Comparison of ENCODE assay signal across 8 mouse cellular contexts in genomic region chr9:62980777-62981202, GRCm38 (mm10). TPM values are rescaled to one million over a fixed set of nuclear protein-coding genes. Genes with fewer than 3 reads are reported as not detected.
DNase-seq lines count a peak whose midpoint lies in the region; ATAC-seq and TF ChIP-seq lines count a peak whose summit lies in the region.

No protein-coding gene starts in this region.

- TF ChIP-seq EP300 in MEL (IDR thresholded peaks at IDR 0.05; ENCODE audit: low read depth in 1 of 2, low read length in 2 of 2): peak in 1 of 2 experiments; percentile 54; a peak in 2 of 4 replicates

- ATAC-seq in forebrain, postnatal 0 days: peak; percentile 98
- ATAC-seq in lung, embryonic 15.5 days (ENCODE audit: borderline replicate concordance, extremely low read depth, low FRiP score, low TSS enrichment): peak; percentile 97

- DNase-seq in MEL (ENCODE audit: low read depth, low spot score): peak; percentile 96
- peak; percentile 96 for DNase-seq in cerebellum, adult 2 months
- DNase-seq in forebrain, postnatal 0 days: peak; percentile 98
- DNase-seq in heart, postnatal 4 days: peak; percentile 99
- DNase-seq in layer of hippocampus, adult 8-10 months (ENCODE audit: low spot score in 2 of 2): peak; percentile 93 to 96
- DNase-seq in ovary, adult 18-20 months (ENCODE audit: low spot score): peak; percentile 94
- peak; percentile 97 for DNase-seq in thymus, postnatal 0 days (ENCODE audit: low spot score)

- peaks cover 0 to 16% of the 10 kb centered on the region in 2 experiments; a peak in 3 of 4 replicates for H3K4me1 ChIP-seq in MEL (ENCODE audit: control insufficient read depth in 1 of 2, insufficient read depth in 2 of 2, low read length in 2 of 2)
- no peaks in the 10 kb centered on the region; the same call in 1 of the 2 replicates for H3K4me1 ChIP-seq in cerebellum, adult 2 months (ENCODE audit: control insufficient read depth, insufficient read depth, low read length)
- no peaks in the 10 kb centered on the region for H3K4me1 ChIP-seq in forebrain, postnatal 0 days (ENCODE audit: insufficient read depth)
- H3K4me1 ChIP-seq in lung, embryonic 15.5 days: peaks cover 16% of the 10 kb centered on the region; the same call in 1 of the 2 replicates

- no peak for TF ChIP-seq RAD21 in MEL (IDR thresholded peaks at IDR 0.05; ENCODE audit: low read depth, low read length)

- TF ChIP-seq CTCF in MEL (IDR thresholded peaks at IDR 0.05 in 2 of 3, conservative IDR thresholded peaks at IDR 0.05 in 1 of 3; ENCODE audit: control insufficient read depth in 1 of 3, insufficient read depth in 1 of 3, low read depth in 2 of 3, low read length in 3 of 3, poor library complexity in 1 of 3, severe bottlenecking in 1 of 3): no peak
- TF ChIP-seq CTCF in cerebellum, adult 2 months (IDR thresholded peaks at IDR 0.05; ENCODE audit: borderline replicate concordance, insufficient read depth, low read depth, low read length): no peak
- no peak; the same call in 1 of the 2 replicates for TF ChIP-seq CTCF in forebrain, postnatal 0 days (IDR thresholded peaks at IDR 0.05; ENCODE audit: low read depth)

- H3K9ac ChIP-seq in MEL (ENCODE audit: control insufficient read depth, low read depth, low read length, poor library complexity, severe bottlenecking): peak overlapping the region; percentile 97
- peak overlapping the region; percentile 79 for H3K9ac ChIP-seq in forebrain, postnatal 0 days
- H3K9ac ChIP-seq in lung, embryonic 15.5 days: peak overlapping the region; percentile 98

- WGBS in cerebellum, adult 2 months: under 1% methylated on average over 38 of the region's 38 CpGs
- WGBS in forebrain, postnatal 0 days: 3% methylated on average over 38 of the region's 38 CpGs
- WGBS in lung, embryonic 15.5 days: under 1% methylated on average over 38 of the region's 38 CpGs

- H3K27me3 ChIP-seq in MEL (ENCODE audit: control insufficient read depth in 1 of 2, insufficient read depth in 2 of 2, low read length in 2 of 2): no peaks in the 10 kb centered on the region
- no peaks in the 10 kb centered on the region for H3K27me3 ChIP-seq in cerebellum, adult 2 months (ENCODE audit: control insufficient read depth, insufficient read depth, low read length)
- H3K27me3 ChIP-seq in forebrain, postnatal 0 days (ENCODE audit: insufficient read depth, low read length): no peaks in the 10 kb centered on the region
- H3K27me3 ChIP-seq in lung, embryonic 15.5 days: no peaks in the 10 kb centered on the region

- H3K79me2 ChIP-seq in MEL (ENCODE audit: control insufficient read depth, insufficient read depth, low read length, poor library complexity): peaks cover 33% of the 10 kb centered on the region

- TF ChIP-seq POLR2A in MEL (IDR thresholded peaks at IDR 0.05; ENCODE audit: control insufficient read depth in 1 of 2, insufficient read depth in 1 of 2, low read depth in 1 of 2, low read length in 2 of 2, poor library complexity in 1 of 2): peak; percentile 74 to 90; a peak in 2 of 4 replicates
- peak; percentile 89; the same call in 1 of the 2 replicates for TF ChIP-seq POLR2A in cerebellum, adult 2 months (IDR thresholded peaks at IDR 0.05; ENCODE audit: borderline replicate concordance, insufficient read depth, low read length)

- H3K27ac ChIP-seq in MEL (ENCODE audit: control insufficient read depth, low read depth, low read length): peak overlapping the region; percentile 84
- H3K27ac ChIP-seq in cerebellum, adult 2 months (ENCODE audit: insufficient read depth, low read length): no peak overlapping the region
- H3K27ac ChIP-seq in forebrain, postnatal 0 days (ENCODE audit: low read depth, low read length): peak overlapping the region; percentile 90
- peak overlapping the region; percentile 99 for H3K27ac ChIP-seq in lung, embryonic 15.5 days

- H3K4me2 ChIP-seq in forebrain, postnatal 0 days (ENCODE audit: low read depth): peak overlapping the region; percentile 61
- H3K4me2 ChIP-seq in lung, embryonic 15.5 days: peak overlapping the region; percentile 90

- peak overlapping the region; percentile 94 to 97 for H3K4me3 ChIP-seq in MEL (ENCODE audit: control insufficient read depth in 1 of 2, insufficient read depth in 1 of 2, low read depth in 2 of 2, low read length in 2 of 2)
- H3K4me3 ChIP-seq in cerebellum, adult 2 months (replicated peaks; ENCODE audit: insufficient read depth, low read depth, low read length): peak overlapping the region; percentile 70
- peak overlapping the region; percentile 97 for H3K4me3 ChIP-seq in forebrain, postnatal 0 days (ENCODE audit: low read depth, low read length)
- peak overlapping the region; percentile 100 for H3K4me3 ChIP-seq in lung, embryonic 15.5 days

- no peaks in the 10 kb centered on the region for H3K9me3 ChIP-seq in MEL (replicated peaks; ENCODE audit: insufficient read depth, low read length)
- H3K9me3 ChIP-seq in forebrain, postnatal 0 days (ENCODE audit: low read length): no peaks in the 10 kb centered on the region
- no peaks in the 10 kb centered on the region for H3K9me3 ChIP-seq in lung, embryonic 15.5 days

- peaks cover 0 to 26% of the 10 kb centered on the region in 2 experiments; a peak in 3 of 4 replicates for H3K36me3 ChIP-seq in MEL (ENCODE audit: control insufficient read depth in 1 of 2, insufficient read depth in 2 of 2, low read length in 2 of 2)
- H3K36me3 ChIP-seq in forebrain, postnatal 0 days (ENCODE audit: insufficient read depth): no peaks in the 10 kb centered on the region
- H3K36me3 ChIP-seq in lung, embryonic 15.5 days: no peaks in the 10 kb centered on the region

TF ChIP-seq in MEL, 35 proteins besides CTCF, POLR2A, EP300 and RAD21:
- TF ChIP-seq ZC3H11A (IDR thresholded peaks at IDR 0.05; ENCODE audit: low read depth, low read length): no peak
- TF ChIP-seq USF1 (IDR thresholded peaks at IDR 0.05; ENCODE audit: low read depth, low read length): no peak
- TF ChIP-seq CHD2 (IDR thresholded peaks at IDR 0.05; ENCODE audit: low read length): peak; percentile 25; the same call in 1 of the 2 replicates
- TF ChIP-seq MAZ (IDR thresholded peaks at IDR 0.05; ENCODE audit: low read depth, low read length): peak; percentile 83; the same call in 1 of the 2 replicates
- peak; percentile 81; the same call in 1 of the 2 replicates for TF ChIP-seq SIN3A (IDR thresholded peaks at IDR 0.05; ENCODE audit: low read length)
- TF ChIP-seq MXI1 (IDR thresholded peaks at IDR 0.05; ENCODE audit: low read depth, low read length): peak; percentile 59
- peak; percentile 79 for TF ChIP-seq ZMIZ1 (IDR thresholded peaks at IDR 0.05; ENCODE audit: low read depth, low read length)
- peak; percentile 89; the same call in 1 of the 2 replicates for TF ChIP-seq E2F4 (IDR thresholded peaks at IDR 0.05; ENCODE audit: borderline replicate concordance, low read depth, low read length)
- no peak for TF ChIP-seq ZNF384 (IDR thresholded peaks at IDR 0.05; ENCODE audit: low read depth, low read length)
- peak; percentile 90 for TF ChIP-seq NELFE (IDR thresholded peaks at IDR 0.05; ENCODE audit: low read depth, low read length)
- peak; percentile 71 for TF ChIP-seq ELF1 (IDR thresholded peaks at IDR 0.05; ENCODE audit: low read depth, low read length)
- TF ChIP-seq POLR2AphosphoS2 (IDR thresholded peaks at IDR 0.05; ENCODE audit: low read length): peak; percentile 81
- no peak; the same call in 1 of the 2 replicates for TF ChIP-seq ETS1 (IDR thresholded peaks at IDR 0.05; ENCODE audit: low read depth, low read length)
- peak; percentile 58 for TF ChIP-seq MYB (IDR thresholded peaks at IDR 0.05; ENCODE audit: low read depth, low read length)
- peak; percentile 52; the same call in 1 of the 2 replicates for TF ChIP-seq TBP (IDR thresholded peaks at IDR 0.05; ENCODE audit: low read depth, low read length)
- peak; percentile 80 for TF ChIP-seq NRF1 (IDR thresholded peaks at IDR 0.05; ENCODE audit: insufficient read depth, low read depth, low read length, poor library complexity, severe bottlenecking)
- TF ChIP-seq HCFC1 (IDR thresholded peaks at IDR 0.05; ENCODE audit: low read depth, low read length): peak; percentile 69
- TF ChIP-seq TCF12 (IDR thresholded peaks at IDR 0.05; ENCODE audit: low read depth, low read length): peak; percentile 54; the same call in 1 of the 2 replicates

RNA-seq across cellular contexts. Expression of gene Pias1, which starts 6.9 kb away (rescaled TPM):
- 7.7 and 8.8 TPM in 2 replicates for total RNA-seq in MEL (2012; rRNA removed)
- 10 to 100 TPM in 1 of 2 experiments, not detected in 1; 21.5 TPM for polyA plus RNA-seq in MEL (2012; ENCODE audit: insufficient read depth in 1 of 2, insufficient read length in 2 of 2, low read depth in 1 of 2, low replicate concordance in 2 of 2, missing spikeins in 1 of 2)
- 26.8 and 28.5 TPM in 2 replicates for polyA plus RNA-seq in cerebellum, adult 2 months (2012; rRNA removed)
- 21.2 and 36.2 TPM in 2 replicates for total RNA-seq in forebrain, postnatal 0 days (2014; rRNA removed)
- 35.2 and 50.2 TPM in 2 replicates for polyA plus RNA-seq in forebrain, postnatal 0 days (2015; fragmentation: Nextera tagmentation; extraction: Ambion mirVana)
- 10 to 100 TPM; 26.3 to 30.5 TPM for total RNA-seq in heart, postnatal 4 days (2021)
- total RNA-seq in layer of hippocampus, adult 8-10 months (2022): 10 to 100 TPM; 61.6 to 75.9 (median 74.3) TPM
- polyA plus RNA-seq in lung, embryonic 15.5 days (2015; fragmentation: Nextera tagmentation; extraction: Ambion mirVana): 62.3 and 75.1 TPM in 2 replicates
- 53.0 and 57.8 TPM in 2 replicates for polyA plus RNA-seq in thymus, postnatal 0 days (2015; fragmentation: Nextera tagmentation; extraction: Ambion mirVana)
